Mouse (Mus musculus): ENCODE results near the gene Lingo1. TPM values are rescaled to one million over a fixed set of nuclear protein-coding genes. Genes with fewer than 3 reads are reported as not detected.

The Lingo1 gene
- polyA plus RNA-seq, 1 experiment = 6.7 TPM

DNA sequence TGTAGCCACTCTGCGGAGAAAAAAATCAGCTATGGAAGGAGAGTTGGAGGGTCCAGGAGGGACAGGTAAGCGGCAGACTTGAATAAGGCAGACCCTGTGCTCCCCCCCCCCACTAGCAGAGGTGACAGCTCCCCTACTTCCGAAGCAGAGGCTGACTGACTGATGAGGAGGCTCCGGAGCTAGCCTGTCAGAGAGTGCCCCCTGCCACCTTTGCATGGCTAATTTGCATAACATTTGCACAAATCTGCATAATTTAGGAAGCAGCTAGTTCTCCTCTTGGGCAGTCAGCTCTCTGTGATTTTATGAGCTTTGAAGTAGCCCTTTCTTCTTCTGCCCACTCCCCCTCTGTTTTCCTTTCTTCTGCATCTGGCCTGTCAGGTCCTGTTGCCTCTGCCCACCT lies 216.2 kb downstream of the Lingo1 start:
- Histone ChIP-seq H3K27ac (ENCODE audit: insufficient read depth, low read length) (no peak overlapping the region), H3K4me3 (ENCODE audit: extremely low read depth, insufficient read depth, insufficient read length) (no peak overlapping the region), H3K27me3 (ENCODE audit: control insufficient read depth, insufficient read depth, low read length) (no peaks in the 10 kb centered on the region), H3K36me3 (ENCODE audit: control insufficient read depth, insufficient read depth, low read length) (no peaks in the 10 kb centered on the region), H3K4me1 (ENCODE audit: control insufficient read depth, insufficient read depth, insufficient read length) (no peaks in the 10 kb centered on the region)
- WGBS = 69% methylated on average over 4 of the region's 4 CpGs
- DNase-seq (ENCODE audit: low read depth in 1 of 2, low spot score in 2 of 2) = no peak
- TF ChIP-seq CTCF (IDR thresholded peaks at IDR 0.05; ENCODE audit: extremely low read depth, insufficient read depth, insufficient read length, insufficient replicate concordance) (no peak), POLR2A (IDR thresholded peaks at IDR 0.05; ENCODE audit: low read depth, low read length) (no peak)

DNA sequence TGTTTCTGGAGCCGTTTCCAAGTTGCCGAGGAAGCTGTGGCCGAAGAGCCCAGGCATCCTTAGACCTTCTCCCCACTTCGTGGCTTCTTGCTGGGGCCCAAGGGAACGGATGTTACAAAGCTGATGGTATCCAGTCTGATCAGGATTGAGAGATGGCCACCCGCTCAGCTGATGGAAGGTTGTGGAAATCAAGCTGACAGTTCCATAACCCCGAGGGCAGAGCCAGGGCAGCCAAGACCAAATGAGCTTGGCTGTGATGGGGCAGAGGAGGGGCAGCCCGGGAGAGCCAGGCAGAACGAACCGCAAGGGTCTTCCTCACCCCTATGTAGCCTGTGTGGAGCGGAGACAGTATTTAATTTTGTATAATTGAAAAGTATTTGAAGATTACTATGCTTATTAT lies 218.9 kb downstream of the Lingo1 start:
- TF ChIP-seq POLR2A (IDR thresholded peaks at IDR 0.05; ENCODE audit: low read depth, low read length) (no peak), CTCF (IDR thresholded peaks at IDR 0.05; ENCODE audit: extremely low read depth, insufficient read depth, insufficient read length, insufficient replicate concordance) (no peak)
- H3K4me3 ChIP-seq (ENCODE audit: extremely low read depth, insufficient read depth, insufficient read length) = no peak overlapping the region
- WGBS = 86% methylated on average over 11 of the region's 11 CpGs
- H3K4me1 ChIP-seq (ENCODE audit: control insufficient read depth, insufficient read depth, insufficient read length) = no peaks in the 10 kb centered on the region
- H3K27me3 ChIP-seq (ENCODE audit: control insufficient read depth, insufficient read depth, low read length) = no peaks in the 10 kb centered on the region
- no peak for DNase-seq (ENCODE audit: low read depth in 1 of 2, low spot score in 2 of 2)
- no peak overlapping the region for H3K27ac ChIP-seq (ENCODE audit: insufficient read depth, low read length)
- no peaks in the 10 kb centered on the region for H3K36me3 ChIP-seq (ENCODE audit: control insufficient read depth, insufficient read depth, low read length)

DNA sequence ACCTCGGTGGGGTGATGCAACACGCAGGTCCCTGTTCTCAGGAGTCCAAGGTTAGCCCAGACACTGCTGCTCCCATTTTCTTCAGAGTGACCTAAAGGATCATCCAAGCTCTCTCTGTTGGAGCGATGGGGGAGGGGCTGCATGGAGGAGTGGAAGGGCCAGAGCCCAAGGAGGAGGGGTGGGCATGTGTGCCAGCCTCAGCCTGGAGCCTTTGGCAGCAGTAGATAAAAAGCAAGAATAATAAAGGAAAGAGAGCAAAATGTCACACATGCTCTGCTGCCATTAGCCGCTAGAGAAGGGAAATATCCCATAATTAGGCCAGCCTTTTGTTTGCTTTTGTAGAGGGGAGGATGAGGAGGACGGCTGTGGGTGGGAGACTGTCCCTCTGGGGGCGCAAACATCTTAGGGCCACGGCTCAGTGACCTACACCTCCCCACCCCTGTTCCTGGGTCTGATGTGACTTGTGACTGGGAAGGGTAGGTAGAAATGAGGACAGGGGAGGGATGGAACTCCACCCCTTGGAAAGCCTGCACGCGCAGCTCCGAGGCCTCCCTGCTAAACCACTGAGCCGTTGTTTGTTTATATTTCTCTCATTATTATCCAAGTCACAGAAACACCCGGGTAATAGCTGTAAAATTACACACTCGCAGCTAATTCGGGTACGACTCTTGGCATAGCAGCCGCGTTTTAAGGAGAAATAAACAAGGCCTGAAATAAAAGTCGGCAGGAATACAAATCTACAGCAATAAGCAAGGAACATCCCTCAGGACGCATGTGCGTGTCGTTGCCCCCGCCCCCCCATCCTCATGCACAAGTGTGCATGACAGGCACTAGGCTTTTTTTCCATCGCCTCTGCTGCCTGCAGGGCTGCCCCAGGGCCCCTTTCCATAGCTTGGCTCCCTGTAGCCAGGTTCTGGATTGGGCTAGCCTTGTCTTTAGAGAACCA lies 223.5 kb downstream of the Lingo1 start:
- no peak overlapping the region for H3K27ac ChIP-seq (ENCODE audit: insufficient read depth, low read length)
- no peaks in the 10 kb centered on the region for H3K36me3 ChIP-seq (ENCODE audit: control insufficient read depth, insufficient read depth, low read length)
- H3K27me3 ChIP-seq (ENCODE audit: control insufficient read depth, insufficient read depth, low read length) = no peaks in the 10 kb centered on the region
- DNase-seq (ENCODE audit: low read depth in 1 of 2, low spot score in 2 of 2) = no peak
- H3K4me3 ChIP-seq (ENCODE audit: extremely low read depth, insufficient read depth, insufficient read length) = no peak overlapping the region
- 77% methylated on average over 23 of the region's 23 CpGs for WGBS
- TF ChIP-seq POLR2A (IDR thresholded peaks at IDR 0.05; ENCODE audit: low read depth, low read length) = no peak
- TF ChIP-seq CTCF (IDR thresholded peaks at IDR 0.05; ENCODE audit: extremely low read depth, insufficient read depth, insufficient read length, insufficient replicate concordance) = no peak
- no peaks in the 10 kb centered on the region for H3K4me1 ChIP-seq (ENCODE audit: control insufficient read depth, insufficient read depth, insufficient read length)

Other genes starting within 250 kb of the Lingo1 start
- gene Odf3l1, start 68.2 kb upstream of the Lingo1 start, polyA plus RNA-seq (2012; rRNA removed) = 0.28 and 0.29 TPM in 2 replicates
- gene Cspg4, start 68.6 kb upstream of the Lingo1 start, polyA plus RNA-seq (2012; rRNA removed) = 1.3 TPM in 2 replicates
- gene Snx33, start 131.9 kb upstream of the Lingo1 start, polyA plus RNA-seq (2012; rRNA removed) = 8.6 and 9.0 TPM in 2 replicates
- 167 and 283 TPM in 2 replicates for gene Imp3, start 141.0 kb upstream of the Lingo1 start, polyA plus RNA-seq (2012; rRNA removed)
- 2.8 and 3.7 TPM in 2 replicates for gene Snupn, start 154.4 kb upstream of the Lingo1 start, polyA plus RNA-seq (2012; rRNA removed)
- gene Ptpn9, start 198.5 kb upstream of the Lingo1 start, polyA plus RNA-seq (2012; rRNA removed) = 13.1 and 21.1 TPM in 2 replicates

Data from spleen, adult 2 months (tissue).